Mouse (Mus musculus) lung, postnatal 36 days (tissue): Measurements from ENCODE around the gene Rad51c.
"Not testable (repeated sequence)": the region's sequence is repeated elsewhere in the genome, so short reads cannot be mapped to it uniquely, and the experiment has no call there.

Experiments used
- DNase-seq: peaks from one replicate; pipeline ENCODE4 v3.0.0; 2022; ENCODE audit warnings: mixed read lengths

Gene Rad51c

DNA sequence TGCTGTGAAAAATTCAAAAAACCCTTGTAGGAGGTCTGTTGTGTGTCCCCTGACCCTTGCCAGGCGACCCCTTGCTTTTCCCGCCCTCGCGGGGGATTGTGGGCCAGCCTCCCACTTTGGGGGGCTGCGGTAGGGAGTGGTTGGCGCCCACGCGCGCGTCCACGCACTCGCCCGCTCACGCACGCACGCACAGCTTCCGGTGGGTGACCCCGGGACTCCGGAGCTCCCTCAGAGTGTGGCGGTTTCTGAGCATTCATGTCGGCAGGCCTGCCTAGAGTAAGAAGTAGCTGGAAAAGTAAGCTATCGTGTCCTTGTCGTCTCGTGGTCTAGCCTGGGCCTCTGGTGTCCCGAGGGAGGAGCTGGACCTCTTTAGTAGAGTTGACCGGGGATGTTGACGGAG, at the start of gene Rad51c, which contains the start of gene Tex14:
Gene Rad51c (minus strand): TSS at position 79 of the 400 bp plus-strand sequence.
Gene Tex14 (plus strand): TSS at position 190 of the 400 bp plus-strand sequence.
- DNase-seq: no peak

DNA sequence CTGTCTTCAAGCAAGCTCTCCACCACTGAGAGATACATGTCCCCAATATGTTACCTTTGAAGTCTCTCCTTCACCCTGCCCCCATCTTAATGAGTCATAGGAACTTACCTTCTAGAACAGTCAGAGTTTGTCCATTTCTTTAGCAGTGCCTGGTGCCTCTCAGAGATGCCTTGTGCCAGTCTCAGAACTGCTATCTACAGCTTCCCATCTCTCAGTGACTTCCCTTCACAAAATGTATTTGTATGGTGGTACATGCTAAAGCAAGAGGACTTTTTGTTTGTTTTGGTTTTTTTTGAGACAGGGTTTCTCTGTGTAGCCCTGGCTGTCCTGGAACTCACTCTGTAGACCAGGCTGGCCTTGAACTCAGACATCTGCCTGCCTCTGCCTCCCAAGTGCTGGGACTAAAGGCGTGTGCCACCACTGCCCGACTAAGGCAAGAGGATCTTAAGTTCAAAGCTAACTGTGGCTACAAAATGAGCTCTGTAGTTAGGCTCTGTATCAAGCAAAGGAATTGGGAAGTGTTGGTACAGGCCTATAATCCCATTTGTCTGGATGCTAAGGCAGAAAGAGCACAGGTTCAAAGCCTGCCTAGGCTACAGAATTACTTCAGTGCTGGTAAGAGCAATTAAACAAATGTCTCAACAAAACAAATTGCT, 49.4 kb upstream of the Rad51c start:
- DNase-seq: no peak

DNA sequence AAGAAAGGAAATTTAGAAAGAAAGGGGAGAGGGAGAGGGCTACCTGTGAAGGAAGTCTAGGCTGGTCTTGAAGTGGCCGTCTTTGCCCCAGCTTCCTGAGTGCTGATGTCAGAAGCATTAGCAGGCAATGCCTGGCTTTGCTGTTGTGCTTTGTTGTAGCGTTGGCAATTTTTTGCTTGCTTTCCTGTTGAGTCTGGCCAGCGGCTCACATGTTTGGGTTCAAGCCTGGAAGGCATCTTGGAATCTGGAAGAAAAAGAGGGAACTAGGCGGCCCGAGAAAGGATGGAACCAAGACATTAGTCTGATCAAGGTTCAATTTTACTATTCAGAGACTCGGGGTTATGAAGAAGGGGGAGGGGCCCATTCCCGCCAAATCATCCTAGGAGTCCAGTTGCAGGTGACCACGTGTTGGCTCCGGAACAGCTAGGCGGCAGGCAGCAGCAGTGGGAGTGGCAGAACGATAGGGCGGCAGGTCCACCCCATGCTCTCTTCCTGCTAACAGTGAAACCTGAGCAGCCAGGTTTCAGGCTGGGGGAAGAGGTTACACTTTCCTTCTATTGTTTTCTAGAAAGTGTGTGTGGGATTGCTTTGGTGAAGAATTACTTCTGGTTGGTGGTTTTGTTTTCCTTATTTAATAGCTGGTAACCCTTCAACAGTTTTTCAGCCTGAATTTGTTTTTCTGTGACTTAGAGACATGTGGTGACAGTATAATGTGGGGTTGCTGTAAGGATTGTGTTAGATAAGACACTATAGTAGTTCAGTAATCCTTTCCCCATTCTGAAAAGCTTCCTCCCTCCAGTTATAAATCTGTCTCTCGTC, 48.7 kb upstream of the Rad51c start:
- DNase-seq: peak; percentile 48

- not testable (repeated sequence) for DNase-seq
Measured at GRCm38 (mm10) chr11:87452779-87453178, 48.0 kb upstream of the Rad51c start.

DNA sequence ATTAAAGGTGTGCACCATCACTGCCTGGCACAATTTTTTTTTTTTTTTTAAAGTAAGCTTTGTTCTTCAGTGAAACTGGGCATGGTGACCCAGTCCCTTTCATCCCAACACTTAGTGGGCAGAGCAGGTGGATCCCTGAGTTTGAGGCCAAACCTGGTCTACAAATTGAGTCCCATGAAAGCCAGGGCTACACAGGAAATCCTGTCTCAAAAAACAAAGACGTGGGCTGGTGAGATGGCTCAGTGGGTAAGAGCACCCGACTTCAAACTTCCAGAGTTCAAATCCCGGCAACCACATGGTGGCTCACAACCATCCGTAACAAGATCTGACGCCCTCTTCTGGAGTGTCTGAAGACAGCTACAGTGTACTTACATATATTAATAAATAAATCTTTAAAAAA, 45.1 kb upstream of the Rad51c start:
- DNase-seq: not testable (repeated sequence)

- no peak for DNase-seq
Measured at GRCm38 (mm10) chr11:87449200-87449547, 44.4 kb upstream of the Rad51c start.

GRCm38 (mm10) chr11:87448476-87449199, 43.9 kb upstream of the Rad51c start:
- peak; percentile 67 for DNase-seq

- DNase-seq: peak; percentile 98
Measured at GRCm38 (mm10) chr11:87448081-87448475, 43.3 kb upstream of the Rad51c start.

GRCm38 (mm10) chr11:87447429-87447828, 42.7 kb upstream of the Rad51c start:
- DNase-seq: no peak

GRCm38 (mm10) chr11:87446159-87446558, 41.4 kb upstream of the Rad51c start:
- DNase-seq: no peak

GRCm38 (mm10) chr11:87445593-87445992, 40.8 kb upstream of the Rad51c start:
- not testable (repeated sequence) for DNase-seq

DNA sequence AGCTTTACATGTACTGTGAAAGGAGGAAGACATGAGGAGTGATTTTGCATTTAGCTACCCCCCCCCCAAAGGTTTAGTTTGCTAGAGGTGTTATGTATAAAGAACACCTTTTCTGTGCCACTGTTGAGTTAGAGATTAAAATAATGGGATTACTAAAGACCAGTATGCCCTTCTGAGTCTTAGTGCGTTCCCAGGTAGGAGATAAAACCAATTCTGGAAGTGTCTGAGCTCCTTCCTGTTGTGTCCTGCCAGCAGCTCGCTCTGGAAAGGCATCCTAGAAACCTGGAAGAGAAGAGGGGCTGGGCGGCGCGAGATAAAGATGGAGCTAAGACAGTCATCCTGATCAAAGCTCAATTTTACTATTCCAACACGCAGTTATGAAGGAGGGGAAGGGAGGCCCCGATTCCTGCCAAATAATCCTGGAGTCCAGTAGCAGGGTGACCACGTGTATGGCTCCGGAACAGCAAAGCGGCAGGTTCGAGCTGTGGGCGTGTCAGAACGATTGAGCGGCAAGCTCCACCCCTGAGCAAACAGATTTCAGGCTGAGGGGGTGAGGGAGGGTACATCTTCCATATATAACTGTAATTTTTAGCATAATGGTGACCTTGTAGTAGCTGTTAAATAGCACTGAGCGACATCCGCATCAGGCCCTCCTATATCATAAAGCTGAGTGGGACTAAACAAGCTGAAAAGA, 40.1 kb upstream of the Rad51c start:
- DNase-seq: peak; percentile 30

DNA sequence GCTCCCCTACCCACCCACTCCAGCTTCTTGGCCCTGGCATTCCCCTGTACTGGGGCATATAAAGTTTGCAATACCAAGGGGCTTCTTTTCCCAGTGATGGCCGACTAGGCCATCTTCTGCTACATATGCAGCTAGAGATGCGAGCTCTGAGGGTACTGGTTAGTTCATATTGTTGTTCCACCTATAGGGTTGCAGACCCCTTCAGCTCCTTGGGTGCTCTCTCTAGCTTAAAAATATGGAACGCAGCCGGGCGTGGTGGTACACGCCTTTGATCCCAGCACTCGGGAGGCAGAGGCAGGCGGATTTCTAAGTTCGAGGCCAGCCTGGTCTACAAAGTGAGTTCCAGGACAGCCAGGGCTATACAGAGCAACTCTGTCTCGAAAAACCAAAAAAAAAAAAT, 39.3 kb upstream of the Rad51c start:
- DNase-seq: not testable (repeated sequence)

GRCm38 (mm10) chr11:87443373-87443883, 38.7 kb upstream of the Rad51c start:
- DNase-seq: peak; percentile 80

DNA sequence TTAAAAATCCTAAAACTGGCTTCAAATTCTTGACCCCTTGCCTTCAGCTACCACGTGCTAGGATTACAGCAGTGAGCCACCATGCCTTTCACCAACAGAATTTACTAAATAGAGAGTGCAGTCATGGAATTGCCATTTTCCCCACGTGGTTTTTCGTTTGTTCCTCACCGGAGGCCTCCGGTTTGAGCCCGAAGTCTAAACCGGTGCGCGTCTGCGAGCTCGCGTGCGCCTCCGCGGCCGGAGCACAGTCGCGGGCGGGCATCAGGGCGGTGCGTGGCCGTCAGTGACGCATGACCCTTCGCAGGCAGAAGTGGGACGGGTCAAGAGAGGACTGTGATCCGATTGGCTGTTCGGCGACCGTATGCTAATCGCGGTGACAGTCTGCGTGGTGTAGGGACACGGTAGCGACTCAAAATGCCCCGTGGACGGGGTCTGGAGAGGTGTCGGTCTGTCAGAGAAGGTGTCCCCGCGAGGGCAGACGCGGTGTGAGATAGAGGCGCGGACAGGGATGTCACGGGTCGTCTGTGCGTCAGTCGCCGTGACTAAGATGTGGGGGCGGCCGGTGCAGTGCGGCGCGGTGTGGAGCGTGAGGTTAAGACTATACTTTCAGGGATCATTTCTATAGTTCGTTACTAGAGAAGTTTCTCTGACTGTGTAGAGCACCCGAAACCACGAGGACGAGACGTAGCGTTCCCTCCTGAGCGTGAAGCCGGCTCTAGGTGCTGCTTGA, 38.1 kb upstream of the Rad51c start:
- peak; percentile 86 for DNase-seq

- peak; percentile 37 for DNase-seq
Measured at GRCm38 (mm10) chr11:87439796-87440420, 35.2 kb upstream of the Rad51c start.

DNA sequence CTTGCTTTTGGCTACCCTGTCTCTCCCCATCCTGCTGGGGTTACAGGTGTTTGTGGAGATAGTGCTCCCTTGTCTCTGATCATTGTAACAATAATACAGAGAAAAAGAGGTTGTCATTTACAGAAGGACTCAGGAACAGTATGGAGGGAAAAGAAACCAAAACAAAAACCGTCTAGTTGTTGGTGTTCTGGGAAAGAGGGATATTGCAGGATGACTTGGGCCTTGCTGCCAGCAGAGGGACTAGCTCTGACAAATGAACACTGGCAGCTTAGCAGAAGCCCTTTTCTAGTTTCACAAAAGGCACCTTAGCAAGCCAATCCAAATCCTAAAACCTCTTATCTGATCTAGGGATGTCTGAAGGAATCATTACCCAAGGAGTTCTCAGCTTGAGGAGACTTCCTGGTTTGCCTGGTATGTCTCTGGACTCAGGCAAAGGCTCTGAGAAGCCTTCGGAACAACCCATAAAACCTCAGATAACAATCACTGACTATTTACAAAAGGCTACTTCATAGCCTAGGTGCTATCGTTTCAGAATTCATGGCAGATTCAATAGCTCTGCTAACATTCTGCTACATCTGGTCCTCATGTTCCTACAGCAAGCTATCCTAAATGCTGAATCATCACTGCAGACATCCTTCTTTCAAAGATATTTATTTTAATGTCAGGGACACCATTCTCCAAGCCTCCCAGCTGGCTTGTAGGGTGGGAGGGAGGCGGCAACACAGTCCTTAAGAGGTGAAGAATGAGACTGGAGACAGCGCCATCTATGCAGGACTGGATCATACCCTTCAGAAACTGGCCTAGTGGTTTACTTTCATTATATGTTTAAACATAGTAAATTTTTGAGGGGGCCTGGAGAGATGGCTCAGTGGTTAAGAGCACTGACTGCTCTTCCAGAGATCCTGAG, 31.8 kb upstream of the Rad51c start:
- no peak for DNase-seq

GRCm38 (mm10) chr11:87435107-87435506, 30.4 kb upstream of the Rad51c start:
- not testable (repeated sequence) for DNase-seq

DNA sequence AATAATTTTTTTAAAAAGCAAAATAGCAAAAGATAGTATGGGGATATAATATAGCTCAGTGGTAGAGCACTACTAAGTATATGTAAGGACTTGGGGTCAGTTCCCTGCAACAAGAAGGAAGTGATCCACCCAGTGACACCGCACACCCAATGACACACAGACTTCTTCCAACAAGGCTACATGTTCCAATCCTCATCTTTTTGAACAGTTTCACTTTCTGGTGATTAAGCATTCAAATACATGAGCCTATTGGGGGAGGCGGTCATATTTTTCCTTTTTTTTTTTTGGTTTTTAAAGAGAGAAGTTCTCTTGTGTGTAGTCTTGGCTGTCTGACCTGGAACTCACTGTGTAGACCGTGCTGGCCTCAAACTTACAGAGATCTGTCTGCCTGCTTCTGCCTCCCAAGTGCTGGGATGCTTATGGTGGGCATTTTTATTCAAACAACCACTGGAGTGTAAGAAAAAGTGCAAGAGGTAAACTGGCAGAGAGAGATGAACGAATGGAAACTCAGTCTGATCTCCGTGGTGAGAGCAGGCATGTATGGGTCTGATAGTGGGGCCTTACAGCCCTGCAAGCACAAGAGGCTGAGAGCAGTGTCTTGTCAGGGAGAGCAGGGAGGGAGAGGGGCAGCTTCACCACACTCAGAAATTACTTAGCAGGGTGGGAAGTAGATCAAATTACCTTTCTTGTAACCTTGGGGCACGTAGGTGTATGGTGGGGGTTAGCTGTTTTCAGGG, 28.3 kb upstream of the Rad51c start:
- peak; percentile 28 for DNase-seq

- DNase-seq: no peak
Measured at GRCm38 (mm10) chr11:87432447-87432846, 27.7 kb upstream of the Rad51c start.
